Mouse (Mus musculus) spleen, adult 2 months (tissue): Measurements from ENCODE around the gene Sesn3.

Experiments used
- CTCF ChIP-seq: fragments of 200-500 bp; IDR thresholded peaks from 2 replicates; pipeline ENCODE4 v1.5.1; 2011; ENCODE audit warnings: mild to moderate bottlenecking, inconsistent platforms; ENCODE audit not compliant: insufficient read depth, insufficient read length, insufficient replicate concordance; ENCODE audit errors: extremely low read depth
- POLR2A ChIP-seq: fragments of 200-500 bp; IDR thresholded peaks from 2 replicates; pipeline ENCODE4 v1.6.1; 2011; ENCODE audit warnings: low read depth, low read length, inconsistent platforms

DNA sequence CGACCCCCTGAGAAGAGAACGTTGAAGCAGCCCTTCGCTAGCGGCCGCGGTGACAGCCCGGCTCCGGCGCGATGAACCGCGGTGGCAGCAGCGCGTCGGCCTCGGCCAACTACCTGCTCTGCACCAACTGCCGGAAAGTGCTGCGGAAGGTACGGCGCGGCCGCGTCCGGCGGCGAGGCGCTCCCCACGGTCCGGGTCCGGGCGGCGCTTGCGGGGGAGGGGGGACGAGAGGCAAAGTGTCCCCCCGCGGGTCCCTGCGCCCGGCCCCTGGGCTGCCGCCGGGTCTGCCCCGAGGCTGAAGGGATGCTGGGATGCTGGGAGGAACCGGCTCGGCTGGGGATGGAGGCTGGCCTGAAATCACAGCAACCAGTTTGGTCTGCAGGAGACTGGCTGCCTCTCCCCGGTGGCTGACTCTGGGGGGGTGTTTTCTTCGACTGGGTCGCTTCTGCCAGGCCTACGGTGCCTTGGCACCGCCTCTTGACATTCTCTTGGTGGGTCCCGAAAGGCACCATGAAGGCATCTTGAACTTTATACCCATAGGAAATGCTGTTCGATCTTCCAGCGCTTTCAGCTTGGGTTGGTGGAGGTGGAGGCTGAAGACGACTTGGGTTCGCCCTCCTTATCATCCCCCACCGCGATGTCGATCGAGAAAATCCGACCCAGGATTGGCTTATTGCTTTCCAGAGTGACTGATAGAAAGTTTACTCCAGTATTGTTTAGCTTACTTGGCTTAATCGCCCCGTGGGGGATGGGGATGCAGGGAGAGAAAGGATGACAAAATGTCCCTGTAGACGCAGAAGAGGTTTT is 1.8 kb downstream of the Sesn3 start:
- TF ChIP-seq POLR2A (no peak), CTCF (no peak)
